Mouse (Mus musculus): Measurements from ENCODE around the gene Slc30a5.
A peak's percentile ranks its signal among the peaks of the same experiment; 100 is the strongest.
"Not testable (repeated sequence)": the region's sequence is repeated elsewhere in the genome, so short reads cannot be mapped to it uniquely, and the experiment has no call there.

Slc30a5 gene

DNA sequence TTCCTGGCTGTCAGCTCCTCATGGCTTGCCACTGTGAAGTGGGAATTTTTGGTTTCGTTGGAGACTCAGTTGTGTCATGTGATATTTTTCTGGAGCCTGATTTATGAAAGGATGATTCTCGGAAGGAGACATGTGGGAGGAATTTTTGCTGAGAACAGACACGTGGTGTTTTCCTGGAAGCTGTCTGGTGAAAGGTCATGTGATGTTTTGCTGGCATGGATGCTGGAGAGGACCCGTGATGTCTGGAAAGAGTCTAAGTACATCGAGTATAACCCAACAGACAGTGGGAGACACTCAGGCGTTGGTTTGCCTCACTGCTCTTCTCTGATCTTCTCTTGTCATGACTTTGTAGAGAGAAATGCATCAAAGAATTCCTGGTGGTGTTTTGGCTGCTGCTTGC lies 8.5 kb upstream of the Slc30a5 start:
- no peak for DNase-seq (ENCODE audit: extremely low spot score)

DNA sequence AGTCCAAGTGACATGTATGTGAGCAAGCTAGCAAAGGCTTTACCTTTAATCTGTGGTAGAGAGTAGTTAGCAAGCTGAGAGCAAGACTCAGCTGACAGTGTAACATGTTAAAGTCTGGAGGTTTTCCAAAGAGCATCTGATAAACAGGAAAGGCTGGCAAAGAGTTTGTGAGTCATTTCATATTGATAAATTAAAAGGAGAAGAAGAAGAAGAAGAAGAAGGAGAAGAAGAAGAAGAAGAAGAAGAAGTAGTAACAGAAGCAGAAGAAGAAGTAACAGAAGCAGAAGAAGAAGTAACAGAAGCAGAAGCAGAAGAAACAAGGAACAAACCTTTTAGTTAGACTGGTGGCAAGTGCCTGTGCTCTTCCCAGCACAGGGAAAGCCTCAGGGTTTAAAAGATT lies 1.6 kb upstream of the Slc30a5 start:
- DNase-seq (ENCODE audit: extremely low spot score): no peak

DNA sequence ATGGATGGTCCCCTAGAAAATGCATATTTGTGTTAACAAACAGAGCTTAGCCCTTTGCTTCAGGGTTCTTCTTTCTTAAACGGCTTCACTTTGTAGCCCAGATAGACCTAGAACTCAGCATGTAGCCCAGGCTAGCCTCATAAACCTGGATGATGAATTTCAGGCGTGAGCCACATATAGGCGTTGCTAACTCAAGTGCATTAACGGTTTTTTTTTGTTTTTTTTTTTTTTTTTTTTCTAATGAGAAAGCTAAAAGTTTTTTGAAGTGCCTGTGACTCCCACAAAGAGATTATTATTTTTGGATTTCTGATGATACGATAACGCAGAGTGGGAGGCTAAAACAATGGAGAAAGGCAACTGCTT lies 394 bp upstream of the Slc30a5 start:
- no peak for DNase-seq (ENCODE audit: extremely low spot score)

DNA sequence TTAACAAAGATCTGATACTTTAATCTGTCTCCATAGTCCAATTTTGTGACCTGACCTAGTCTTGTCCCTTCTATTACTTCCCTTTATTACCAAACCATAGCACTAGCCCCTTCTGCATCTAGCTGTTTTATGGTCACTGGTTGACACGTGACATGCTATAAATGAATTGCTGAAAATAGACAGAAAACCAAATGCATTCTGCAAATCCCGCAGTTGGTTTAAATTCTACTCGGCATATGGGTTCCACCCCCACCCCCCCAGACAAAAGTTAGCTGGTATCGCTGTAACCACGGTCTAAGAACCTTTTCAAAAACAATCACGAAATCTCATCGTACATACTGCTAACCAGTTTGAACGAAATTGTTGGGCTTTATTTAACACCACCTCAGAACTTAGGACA lies 1.0 kb downstream of the Slc30a5 start:
- no peak for DNase-seq (ENCODE audit: extremely low spot score)

GRCm38 (mm10) chr13:100831123-100831522 lies 2.1 kb downstream of the Slc30a5 start:
- no peak for DNase-seq (ENCODE audit: extremely low spot score)

- DNase-seq (ENCODE audit: extremely low spot score): no peak
Measured at GRCm38 (mm10) chr13:100825627-100826410, 7.4 kb downstream of the Slc30a5 start.

- no peak for DNase-seq (ENCODE audit: extremely low spot score)
Measured at GRCm38 (mm10) chr13:100824916-100825315, 8.3 kb downstream of the Slc30a5 start.

- DNase-seq (ENCODE audit: extremely low spot score): no peak
Measured at GRCm38 (mm10) chr13:100824306-100824705, 8.9 kb downstream of the Slc30a5 start.

GRCm38 (mm10) chr13:100823863-100824262 lies 9.4 kb downstream of the Slc30a5 start:
- DNase-seq (ENCODE audit: extremely low spot score): no peak

DNA sequence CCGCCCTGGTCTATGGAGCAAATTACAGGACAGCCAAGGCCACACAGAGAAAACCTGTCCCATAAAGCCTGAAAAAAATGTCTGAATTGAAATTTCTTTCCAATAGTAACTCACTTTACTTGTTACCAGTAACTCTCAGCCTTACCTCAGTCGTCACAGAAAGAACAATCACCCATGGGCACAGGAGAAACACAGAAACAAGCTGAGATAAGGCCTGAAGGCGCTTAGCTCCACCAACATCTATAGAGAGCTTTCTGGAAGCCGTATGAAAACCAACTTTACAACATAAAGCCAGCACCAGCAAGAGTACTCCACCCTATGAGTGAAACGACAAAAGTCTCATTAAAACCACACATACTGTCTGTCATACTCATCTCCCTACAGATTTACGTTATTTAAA lies 18.8 kb downstream of the Slc30a5 start:
- no peak for DNase-seq (ENCODE audit: extremely low spot score)

DNA sequence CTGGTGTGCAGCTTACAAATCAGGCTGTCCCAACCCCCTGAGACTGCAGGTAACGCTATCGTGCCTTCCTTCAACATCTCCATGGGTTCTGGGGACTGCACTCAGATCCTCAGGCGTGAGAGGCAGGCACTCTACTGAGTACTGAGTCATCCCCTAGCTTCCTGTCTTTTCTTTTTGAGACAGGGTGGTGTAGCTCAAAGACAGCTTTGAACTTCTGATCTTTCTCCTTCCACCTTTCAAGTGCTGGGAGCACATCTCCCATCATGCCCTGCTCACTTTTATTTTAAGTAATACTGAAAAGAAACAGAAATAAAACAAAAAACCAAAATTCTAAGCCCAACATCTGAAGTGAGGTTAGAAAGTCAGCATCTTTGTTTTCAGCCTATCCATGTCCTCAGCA lies 27.5 kb downstream of the Slc30a5 start:
- no peak for DNase-seq (ENCODE audit: extremely low spot score)

DNA sequence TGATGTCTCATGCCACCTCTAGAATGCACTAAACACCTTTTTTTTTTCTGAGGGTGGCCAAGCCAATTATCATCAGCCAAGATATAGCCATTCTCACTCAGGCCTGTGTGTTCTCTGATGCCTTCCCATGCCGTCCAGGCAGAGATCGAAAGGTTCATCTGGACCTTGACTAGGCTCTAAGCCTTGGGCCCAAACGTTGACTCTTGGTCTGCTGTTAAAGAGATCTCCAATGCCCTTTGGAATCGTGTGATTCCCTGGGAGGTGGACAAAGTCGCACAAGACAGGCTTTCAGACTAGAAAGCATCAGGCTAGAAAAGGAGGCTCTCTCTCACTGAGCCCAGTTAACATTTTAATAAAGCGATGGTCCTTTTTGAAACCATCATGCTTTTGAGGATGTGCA lies 36.1 kb downstream of the Slc30a5 start:
- DNase-seq (ENCODE audit: extremely low spot score): no peak

GRCm38 (mm10) chr13:100789083-100789482 lies 44.1 kb downstream of the Slc30a5 start:
- no peak for DNase-seq (ENCODE audit: extremely low spot score)

- not testable (repeated sequence) for DNase-seq (ENCODE audit: extremely low spot score)
Measured at GRCm38 (mm10) chr13:100788057-100788456, 45.2 kb downstream of the Slc30a5 start.

GRCm38 (mm10) chr13:100787316-100788010 lies 45.8 kb downstream of the Slc30a5 start:
- no peak for DNase-seq (ENCODE audit: extremely low spot score)

DNA sequence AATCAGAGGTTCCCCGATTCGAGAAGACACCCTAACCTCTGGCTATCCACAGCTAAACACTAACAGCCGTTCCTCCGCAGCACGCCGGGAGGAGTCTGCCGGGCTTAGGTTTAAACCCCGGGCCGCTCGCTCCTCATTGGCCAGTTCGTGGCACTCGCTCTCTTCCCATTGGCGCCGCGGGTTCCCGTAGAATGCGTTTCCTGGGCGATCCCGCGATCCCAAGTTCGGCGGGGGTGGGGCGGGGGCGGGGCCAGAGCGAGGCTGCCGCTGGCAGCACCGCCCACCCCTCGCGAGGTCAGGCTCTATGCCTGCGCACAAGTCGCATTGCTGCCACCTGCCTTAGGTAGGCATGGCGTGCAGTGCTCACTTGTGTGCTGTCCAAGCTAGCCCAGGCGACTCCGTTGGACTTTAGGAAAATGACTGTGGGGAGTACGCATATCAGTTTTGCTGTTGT lies 46.8 kb downstream of the Slc30a5 start, which contains the start of gene Ccnb1:
Gene Ccnb1, minus strand, starts transcription at position 157 of the 454 bp plus-strand sequence.
- DNase-seq (ENCODE audit: extremely low spot score): peak; percentile 96

GRCm38 (mm10) chr13:100785806-100786413 lies 47.3 kb downstream of the Slc30a5 start:
- DNase-seq (ENCODE audit: extremely low spot score): peak; percentile 65

DNA sequence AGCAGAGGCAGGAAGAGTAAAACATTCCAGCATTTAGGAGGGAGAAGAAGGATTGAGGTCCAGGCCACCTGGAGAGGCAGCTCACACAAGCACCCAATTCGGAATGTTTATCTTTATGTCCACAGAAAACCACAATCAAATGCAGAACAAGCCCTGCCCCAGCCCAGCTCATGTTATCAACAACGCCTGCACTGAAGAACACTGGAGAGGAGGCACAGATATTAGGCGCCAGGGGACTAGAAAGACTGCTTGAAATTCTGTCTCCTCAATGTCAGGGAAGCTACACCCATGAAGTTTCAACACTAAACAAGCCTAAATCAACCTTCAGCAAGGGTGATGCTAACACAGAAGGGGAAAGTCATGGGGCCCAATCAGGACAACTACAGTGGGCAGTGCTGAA lies 55.7 kb downstream of the Slc30a5 start:
- peak; percentile 4 for DNase-seq (ENCODE audit: extremely low spot score)

- DNase-seq (ENCODE audit: extremely low spot score): no peak
Measured at GRCm38 (mm10) chr13:100776710-100777109, 56.5 kb downstream of the Slc30a5 start.

DNA sequence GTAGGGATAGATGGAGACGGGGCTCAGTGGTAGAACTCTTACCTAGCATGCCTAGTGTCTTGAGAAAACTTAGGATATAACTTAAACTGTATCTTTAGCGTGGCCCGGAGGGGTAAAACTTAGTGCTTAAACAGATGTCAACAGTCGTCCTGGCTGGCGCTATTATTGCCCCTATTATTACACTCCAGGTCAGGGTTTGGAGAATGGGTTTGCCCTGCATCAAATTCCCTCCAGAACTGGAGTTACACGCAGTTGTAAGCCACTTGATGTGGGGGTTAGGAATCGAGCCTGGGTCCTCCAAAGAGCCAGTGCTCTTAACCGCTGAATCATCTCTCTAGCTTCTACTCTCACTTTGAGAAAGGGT lies 57.2 kb downstream of the Slc30a5 start:
- no peak for DNase-seq (ENCODE audit: extremely low spot score)

- DNase-seq (ENCODE audit: extremely low spot score): peak; percentile 84
Measured at GRCm38 (mm10) chr13:100775252-100776055, 57.8 kb downstream of the Slc30a5 start, which contains the start of gene Cenph. Gene Cenph, minus strand, starts transcription at chr13:100775899.

- no peak for DNase-seq (ENCODE audit: extremely low spot score)
Measured at GRCm38 (mm10) chr13:100774704-100775103, 58.5 kb downstream of the Slc30a5 start.

Measured in embryo, embryonic 9.5 days (tissue).